Mouse (Mus musculus): Measurements from ENCODE around the gene Polr1c.

Gene Polr1c

DNA sequence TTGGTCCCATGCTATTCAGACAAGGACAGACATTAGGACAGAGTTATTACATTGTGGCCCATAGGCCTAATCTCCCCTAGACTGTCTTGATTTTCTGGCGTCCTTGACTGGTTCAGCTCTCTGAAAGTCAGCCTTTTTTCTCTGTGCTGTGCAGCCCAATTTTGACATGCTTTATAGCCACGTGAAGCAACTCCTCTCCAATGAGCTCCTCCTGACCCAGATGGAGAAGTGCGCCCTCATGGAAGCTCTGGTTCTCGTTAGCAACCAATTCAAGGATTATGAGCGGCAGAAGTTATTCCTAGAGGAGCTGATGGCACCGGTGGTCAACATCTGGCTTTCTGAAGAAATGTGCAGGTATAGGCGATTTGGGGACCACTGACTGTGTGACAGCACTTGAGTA, 20.3 kb downstream of the Polr1c start:
- in situ Hi-C loops (cut with MboI, MseI): loop anchor here (10.0 to 25.0 kb wide), 2 partner anchors 717 to 735 kb away; no protein-coding TSS in a partner anchor

DNA sequence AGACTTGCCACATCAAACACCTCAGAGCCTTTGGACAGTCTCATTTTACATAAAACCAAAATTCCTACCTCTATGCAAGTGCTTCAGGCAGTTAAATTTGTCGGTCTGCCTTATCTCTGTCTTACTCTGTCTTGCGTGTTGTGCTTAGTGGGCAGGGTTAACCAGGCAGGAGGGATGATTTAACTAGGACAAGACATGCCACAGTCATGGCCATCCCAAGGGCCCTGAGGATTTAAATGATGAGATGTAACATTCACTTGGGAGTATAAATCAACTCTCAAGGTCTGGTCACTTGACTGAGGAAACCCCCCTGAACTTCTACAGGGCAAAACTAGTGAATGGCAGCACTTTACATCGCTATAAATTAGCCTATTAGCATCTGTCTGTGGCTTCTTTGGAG, 26.3 kb downstream of the Polr1c start:
- in situ Hi-C loops (cut with MboI, MseI): loop anchor here in 1 of 2 experiments (10.0 kb wide), 1 partner anchor 723 kb away; no protein-coding TSS in a partner anchor

DNA sequence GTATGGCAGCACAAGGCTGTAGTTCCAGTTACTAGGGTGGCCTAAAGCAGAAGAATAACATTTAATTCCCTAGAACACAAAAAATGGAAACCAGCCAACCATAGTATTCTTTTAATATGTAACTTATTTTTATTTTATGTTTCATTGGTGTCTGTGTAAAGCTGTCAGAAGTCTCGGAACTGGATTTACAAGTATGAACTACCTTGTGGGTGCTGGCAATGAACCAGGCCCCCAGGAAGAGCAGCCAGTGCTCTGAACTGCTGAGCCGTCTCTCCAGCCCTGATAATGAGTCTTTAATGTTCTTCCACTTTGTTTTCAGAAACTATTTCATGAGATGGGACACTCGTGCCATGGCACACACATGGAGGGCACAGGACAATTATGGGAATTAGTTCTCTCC, 37.3 kb downstream of the Polr1c start:
- in situ Hi-C loops (cut with MboI, MseI): no loop called here

DNA sequence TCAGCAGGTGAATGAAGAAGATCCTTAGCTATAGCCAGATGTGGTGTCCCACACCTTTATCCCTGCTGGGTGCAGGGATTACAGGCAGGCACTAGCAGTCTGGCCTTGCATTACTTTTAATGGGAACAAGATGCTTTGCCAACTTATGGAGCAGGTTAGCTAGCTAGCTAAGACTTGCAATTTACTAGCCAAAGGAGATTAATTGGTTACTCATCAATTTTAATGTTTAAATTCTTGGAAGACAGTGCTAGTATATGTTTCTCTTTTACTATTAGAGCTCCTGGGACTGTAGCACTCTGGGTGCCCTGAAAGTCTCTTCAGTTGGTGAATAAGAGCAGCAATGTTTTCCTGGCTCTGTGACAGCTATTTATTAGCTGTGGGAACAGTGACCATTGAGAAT, 41.2 kb downstream of the Polr1c start:
- in situ Hi-C loops (cut with MboI, MseI): no loop called here

DNA sequence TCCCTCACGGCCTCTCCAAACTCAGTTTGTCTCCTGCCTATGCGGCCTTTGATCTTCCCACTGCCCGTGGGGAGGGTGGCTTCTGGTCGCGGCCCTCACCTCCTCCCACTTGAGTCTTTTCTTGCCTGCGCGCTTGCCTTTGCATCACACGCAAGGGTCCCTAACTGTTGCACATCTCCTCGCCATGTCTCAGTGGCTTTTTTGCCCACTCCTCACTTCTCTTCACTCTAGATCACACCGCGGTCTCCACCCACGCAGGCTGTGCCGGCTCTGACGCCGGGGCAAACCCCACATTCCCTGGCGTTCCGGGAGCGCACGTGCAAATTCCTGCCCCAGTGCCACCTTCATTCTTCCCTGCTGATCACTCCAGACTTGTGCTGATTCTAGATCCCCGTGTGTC, 44.8 kb downstream of the Polr1c start:
- in situ Hi-C loops (cut with MboI, MseI): loop anchor here in 1 of 2 experiments (5.0 kb wide), 1 partner anchor 36 kb away; no protein-coding TSS in a partner anchor

DNA sequence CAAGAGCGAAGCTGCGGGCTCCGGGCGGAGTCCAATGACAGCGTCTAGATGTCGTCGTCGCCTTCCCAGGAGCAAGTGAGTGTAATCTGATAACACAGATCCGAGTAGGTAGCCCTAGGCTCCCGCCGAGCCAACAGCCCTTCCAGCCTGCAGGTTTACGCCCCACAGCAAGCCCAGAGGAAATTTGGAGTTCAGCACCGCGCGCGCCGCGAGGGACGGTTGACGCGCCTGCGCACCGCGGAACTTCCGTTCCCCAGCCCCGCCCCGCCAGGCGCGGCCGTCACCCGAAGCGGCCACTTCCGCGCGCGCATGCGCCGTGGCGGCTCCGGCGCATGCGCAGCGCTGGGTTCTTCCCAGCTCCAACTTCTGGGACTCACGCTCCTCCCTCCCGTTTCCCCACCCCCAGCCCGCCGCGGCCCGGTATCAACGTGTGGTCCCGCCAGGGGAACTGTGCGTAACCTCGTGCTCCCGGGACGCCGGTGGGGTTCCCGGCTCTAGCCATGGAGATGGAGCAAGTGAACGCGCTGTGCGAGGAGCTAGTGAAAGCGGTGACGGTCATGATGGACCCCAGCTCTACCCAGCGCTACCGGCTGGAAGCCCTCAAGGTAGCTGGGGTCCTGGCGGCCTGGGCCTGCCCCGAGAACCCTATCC, 45.3 kb downstream of the Polr1c start, which contains the start of the genes Polh and Xpo5:
Gene Polh (minus strand): TSS at position 225 of the 651 bp plus-strand sequence.
Gene Xpo5 (plus strand): TSS at position 362 of the 651 bp plus-strand sequence.
- in situ Hi-C loops (cut with MboI, MseI): loop anchor here in 1 of 2 experiments (5.0 kb wide), 1 partner anchor 35 kb away; no protein-coding TSS in a partner anchor

DNA sequence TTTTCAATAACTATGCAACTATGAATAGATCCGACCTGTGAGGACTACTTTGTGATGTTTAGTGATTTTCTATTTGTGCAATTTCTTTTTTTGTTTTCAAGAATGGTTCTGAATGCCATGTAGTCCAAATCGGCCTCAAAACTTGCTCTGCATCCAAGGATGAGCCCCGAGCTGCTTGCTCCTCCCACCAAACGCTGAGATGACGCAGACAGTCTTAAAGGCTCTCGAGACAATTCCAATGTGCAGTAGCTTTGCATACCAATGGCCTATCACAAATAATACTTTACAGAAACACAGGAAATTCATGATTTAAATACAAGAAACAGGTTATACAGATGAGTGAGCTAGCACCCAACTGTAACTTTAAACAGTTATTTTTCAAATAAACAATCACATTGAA, 46.7 kb downstream of the Polr1c start:
- in situ Hi-C loops (cut with MboI, MseI): loop anchor here in 1 of 2 experiments (5.0 kb wide), 1 partner anchor 34 kb away; no protein-coding TSS in a partner anchor

Measured in T-helper 17 cell (primary cell).